Mouse (Mus musculus): ENCODE results near the gene Spock1. TPM values are rescaled to one million over a fixed set of nuclear protein-coding genes. Genes with fewer than 3 reads are reported as not detected.

Spock1 gene
- polyA plus RNA-seq (2017; shearing (Covaris generic)) = 0.13 TPM

DNA sequence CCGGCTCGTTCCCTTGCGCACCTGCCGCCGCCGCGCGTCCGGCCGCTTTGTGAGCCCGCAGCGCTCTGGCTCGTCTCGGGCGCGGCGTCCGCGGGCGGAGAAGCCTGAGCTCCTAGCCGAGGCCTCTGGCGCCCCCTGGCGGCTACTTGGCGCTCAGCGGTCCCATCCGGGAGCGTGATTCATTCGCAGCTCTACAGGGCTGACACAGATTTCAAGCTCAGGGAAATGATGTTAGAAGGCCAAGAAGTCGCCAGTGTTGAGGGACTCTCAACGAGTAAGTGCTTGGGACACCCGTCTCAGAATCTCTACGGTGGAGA is at the start of gene Spock1:
TSS of gene Spock1 (minus strand) at position 67 of the 317 bp plus-strand sequence.

Other genes with a start within 250 kb of the Spock1 start
- gene Klhl3, start 205.3 kb upstream of the Spock1 start, polyA plus RNA-seq (2017; shearing (Covaris generic)) = 1.6 TPM
- 73.0 TPM for gene Hnrnpa0, start 220.2 kb upstream of the Spock1 start, polyA plus RNA-seq (2017; shearing (Covaris generic))
- gene Idnk, start 249.3 kb upstream of the Spock1 start, polyA plus RNA-seq (2017; shearing (Covaris generic)) = 140 TPM

Data from effector memory CD4-positive, alpha-beta T cell, adult 7 months (primary cell).